Mouse (Mus musculus): ENCODE results near the gene Tshz2.

Tshz2 gene

DNA sequence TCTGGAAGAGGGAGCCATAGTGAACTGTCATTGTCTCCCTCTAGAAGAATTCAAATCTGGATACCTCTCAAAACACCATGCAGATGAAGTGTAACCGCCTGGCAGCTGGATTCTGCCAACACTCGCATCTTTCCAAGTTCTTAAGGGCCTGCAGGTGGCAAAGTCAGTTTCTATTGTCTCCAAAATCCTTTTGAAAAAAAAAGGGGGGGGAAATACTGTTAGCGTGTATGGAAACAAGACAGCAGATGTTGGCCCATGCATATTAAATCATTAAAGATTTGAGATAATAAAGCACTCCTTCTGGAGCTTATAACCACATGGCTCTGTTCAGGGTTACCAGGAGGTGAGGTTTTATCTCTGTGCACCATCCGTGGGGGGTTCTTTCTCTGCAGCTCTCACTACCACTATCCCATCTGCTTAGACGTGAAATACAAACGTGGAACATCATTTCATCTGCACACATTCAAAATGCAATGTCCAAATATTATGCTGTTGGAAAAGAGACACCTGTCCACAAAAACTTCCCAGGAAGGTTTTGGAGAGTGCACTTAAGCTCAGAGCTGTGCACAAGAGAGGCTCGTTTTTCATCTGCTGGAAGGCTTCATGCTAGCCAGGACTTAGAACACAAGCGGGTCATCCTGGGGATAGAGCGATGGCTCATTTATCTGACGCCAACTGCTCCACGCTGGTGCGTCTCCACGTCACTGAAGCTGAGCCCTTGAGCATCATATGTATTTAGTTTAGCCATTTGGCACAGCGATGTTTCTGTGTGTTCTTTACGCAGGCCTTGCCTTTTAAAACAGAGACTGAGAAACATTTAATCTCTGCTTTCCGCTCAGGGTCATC is 307.7 kb downstream of the Tshz2 start:
- CTCF ChIA-PET = no interaction called here

DNA sequence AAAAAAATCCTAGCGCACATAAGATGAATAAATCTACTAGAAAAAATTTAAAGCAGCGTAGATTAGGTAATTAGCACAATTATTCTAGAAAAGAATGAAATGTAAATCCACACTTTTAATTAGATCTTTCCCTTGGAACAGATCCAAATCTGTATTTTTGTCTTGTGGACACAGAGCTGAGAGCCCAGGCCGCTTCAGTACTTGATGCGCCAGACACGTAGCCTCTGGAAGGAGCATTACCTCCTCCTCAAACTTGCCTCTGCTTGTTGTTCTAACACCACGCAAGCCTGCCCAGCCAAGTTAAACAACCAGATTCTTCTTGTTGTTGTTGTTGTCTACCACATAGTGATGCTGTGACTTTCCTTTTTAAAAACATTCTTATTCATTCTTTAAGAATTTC is 310.9 kb downstream of the Tshz2 start:
- CTCF ChIA-PET = no interaction called here

DNA sequence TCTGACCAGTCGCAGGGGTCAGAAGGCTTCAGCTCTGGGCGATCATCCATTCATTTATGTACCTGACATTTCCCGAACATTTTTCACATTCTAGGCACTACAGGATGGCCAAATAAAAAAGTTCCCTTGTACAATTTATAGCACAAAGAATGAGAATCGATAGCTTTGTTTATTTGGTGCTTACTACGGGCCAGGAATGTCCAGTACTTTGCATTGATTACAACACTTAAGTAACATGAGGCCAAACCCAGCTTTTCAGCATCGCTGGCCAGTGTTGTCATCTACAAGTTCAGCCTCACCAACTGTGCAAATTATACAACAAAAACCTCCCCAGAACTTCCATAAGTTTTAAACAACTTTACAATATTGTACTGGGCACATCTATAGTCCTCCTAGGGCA is 315.3 kb downstream of the Tshz2 start:
- CTCF ChIA-PET = no interaction called here

DNA sequence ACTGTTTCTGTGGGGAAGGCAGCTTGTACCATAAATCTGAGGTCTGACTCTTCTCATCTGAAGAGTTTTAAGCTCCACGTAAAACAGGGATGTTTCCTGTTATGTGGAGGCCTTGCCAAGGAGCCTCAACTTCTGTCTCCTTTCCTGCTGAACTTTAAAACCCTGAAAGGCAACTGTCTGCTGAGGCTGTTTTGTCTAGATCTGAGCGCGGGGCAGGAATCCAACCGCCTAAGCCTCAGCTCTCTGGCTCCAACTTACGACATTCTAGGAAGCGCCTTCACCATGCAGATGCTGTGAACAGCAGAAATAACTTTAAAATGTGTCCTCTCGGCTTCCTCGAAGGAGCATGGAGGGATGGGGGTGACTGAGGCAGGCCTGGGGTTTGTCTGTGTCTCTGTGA is 318.2 kb downstream of the Tshz2 start:
- CTCF ChIA-PET = no interaction called here

DNA sequence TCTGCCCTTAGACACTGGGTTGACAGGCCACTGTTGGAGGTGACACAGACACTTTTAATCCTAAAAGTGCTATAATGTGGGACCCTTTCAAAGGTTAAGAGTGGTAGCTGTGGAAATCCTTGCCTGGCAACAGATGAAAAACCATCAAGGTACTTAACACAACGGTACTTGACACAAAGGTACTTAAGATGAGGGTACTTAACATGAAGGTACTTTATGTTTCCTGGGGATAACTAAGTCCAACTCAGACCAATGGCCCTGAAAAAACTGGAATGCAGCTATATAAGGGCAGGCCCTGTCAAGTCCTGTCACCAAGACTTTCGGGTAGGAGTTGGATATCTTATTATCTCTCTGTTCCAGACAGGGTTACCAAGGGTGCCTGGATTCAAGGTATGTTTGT is 320.2 kb downstream of the Tshz2 start:
- CTCF ChIA-PET = no interaction called here

DNA sequence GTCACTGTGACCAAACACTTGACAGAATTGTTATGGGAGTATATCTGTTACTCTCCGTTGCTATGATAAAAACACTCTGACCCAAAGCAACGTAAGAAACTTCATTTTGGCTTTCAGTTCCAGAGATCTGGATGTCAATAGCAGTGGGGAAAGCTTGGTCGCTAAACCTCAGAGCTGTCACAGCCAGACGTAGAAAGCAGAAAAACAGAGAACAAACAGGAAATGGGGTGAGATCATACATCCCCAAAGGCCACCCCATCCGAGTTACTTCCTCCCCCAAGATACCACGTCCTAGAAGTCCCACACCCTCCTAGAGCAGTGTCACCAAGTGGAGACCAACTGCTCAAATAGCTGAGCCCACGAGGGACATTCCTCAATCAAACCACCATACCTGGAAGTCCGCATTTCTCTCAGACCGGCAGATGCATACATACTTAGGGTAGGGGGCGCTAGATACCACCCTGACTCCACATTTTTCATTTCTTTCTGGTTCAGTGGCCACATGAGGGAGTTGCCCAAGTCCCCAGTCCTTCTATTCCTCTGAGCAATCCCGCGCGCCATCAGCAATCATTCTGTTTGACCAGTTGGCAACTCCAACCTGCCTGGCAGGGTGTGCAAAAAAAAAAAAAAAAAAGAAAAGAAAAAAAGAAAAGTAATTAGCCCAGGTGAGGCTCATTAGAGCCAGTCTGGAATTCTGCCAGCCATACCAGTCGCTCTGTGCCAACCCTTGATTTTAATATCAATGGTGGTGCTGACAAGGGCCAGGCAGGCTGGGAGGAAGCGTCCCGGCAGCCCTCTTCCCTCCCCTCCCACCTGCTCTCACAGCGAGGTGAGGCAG is 326.1 kb downstream of the Tshz2 start:
- CTCF ChIA-PET = interaction anchor here (0.7 kb wide), 1 partner anchor 10 kb away, joined by 5 read pairs; no protein-coding TSS in a partner anchor

DNA sequence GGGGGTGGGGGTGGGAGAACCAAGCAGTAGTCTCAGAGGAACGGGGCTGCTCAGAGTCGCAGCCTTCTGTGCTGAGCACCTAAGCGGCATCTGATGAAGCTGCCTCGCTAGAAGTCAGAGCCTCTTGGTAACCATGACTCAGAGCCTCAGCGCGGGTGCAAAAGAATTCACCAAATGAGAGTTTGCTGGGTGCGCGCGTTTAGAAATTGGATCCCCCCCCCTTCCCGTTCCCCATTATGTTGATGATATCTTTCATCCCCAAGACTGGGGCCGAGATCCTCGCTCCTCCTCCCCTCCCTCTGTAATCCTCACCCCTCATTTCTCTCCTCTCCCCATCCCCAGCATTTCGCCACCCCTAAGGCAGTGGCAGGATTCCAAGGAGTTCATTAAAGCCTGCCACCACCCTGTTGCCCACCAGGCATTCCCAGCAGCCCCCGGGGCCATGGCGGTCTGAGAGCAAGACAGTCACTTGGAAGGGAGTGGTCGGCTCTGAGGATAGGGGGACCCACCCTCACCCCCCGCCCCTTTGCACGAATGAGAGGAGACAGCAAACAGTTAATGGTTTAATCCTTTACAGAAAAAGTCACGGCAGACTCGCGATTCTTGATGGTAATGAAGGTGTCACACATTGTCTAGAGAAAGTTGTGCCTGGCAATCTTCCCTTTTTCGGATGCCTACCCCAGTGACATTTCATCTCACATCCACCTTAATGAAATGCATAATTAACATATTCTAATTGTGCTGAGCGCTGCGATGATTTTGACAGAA is 328.8 kb downstream of the Tshz2 start:
- CTCF ChIA-PET = interaction anchor here (0.5 kb wide), 1 partner anchor 785 kb away, joined by 4 read pairs; no protein-coding TSS in a partner anchor

DNA sequence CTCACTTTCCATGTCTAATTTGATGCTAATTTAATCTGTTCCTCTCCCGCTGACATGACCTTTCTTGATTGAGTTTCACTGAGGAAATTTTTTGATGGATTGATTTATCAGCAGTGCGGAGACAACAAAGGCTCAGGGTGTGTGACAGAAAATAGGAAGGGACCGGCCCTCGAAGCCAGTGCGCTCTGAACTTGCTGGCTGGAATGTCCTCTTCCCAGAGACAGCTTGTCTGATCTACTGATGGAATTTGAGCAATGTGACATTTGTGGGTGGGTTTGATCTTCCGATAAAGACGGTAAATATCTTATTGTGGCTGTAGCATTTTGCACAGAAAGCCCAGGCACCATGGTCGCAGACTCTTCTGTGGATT is 329.4 kb downstream of the Tshz2 start:
- CTCF ChIA-PET = no interaction called here

DNA sequence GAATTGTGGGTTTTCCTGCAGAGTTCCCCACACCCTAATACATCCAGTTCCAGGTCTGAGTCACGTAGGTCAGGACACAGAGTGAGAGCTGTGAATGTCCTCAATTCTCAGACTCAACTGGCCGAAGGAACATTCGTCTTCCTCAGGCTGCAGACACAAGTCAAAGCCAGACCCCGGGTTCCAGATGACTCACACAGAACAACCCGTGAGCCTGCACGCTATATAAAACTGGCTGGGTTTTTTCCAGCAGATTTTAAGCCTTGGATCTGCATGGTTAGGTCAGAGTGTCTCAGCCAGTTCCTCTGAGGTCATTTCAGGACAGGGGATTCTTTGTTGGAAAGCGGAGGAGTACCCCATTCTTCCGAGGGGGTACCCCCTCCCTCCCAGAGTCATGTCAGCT is 330.0 kb downstream of the Tshz2 start:
- CTCF ChIA-PET = no interaction called here

DNA sequence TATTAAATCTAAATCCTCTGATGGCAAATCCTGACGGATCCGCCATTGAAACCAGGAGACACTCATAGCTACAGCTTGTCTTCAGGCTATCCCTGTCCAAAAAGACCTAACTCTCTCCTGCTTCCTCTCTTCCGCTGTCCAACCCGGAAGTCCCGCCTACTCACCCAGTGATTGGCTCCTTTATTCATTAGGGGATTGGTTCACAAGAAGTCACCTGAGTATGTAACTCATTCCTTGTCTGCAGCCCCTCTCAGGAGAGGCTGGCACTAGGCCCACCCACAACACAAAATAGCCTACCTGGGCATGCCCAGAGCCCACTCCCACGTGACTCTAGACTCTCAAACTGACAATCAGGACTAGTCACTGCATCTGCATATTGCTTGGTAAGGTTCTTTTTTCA is 337.7 kb downstream of the Tshz2 start:
- CTCF ChIA-PET = no interaction called here

DNA sequence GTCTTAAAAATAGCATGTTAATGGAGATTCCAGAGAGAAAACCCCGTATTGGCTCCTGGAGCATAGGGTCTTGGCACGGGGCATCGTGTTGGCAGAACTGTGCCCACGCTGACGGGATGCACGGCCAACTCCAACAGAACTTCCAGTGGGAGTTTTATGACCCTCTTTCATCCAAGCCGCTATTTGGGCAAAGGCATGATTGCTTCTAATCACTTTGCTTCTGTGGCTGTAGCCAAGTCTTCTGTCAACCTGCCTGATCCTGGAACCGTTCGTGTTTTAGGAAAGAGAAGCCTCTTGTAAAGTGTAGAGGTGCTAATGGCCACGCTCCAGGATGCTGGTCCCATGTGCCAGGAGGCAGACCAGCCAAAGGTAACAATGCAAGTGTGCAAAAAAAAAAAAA is 350.1 kb downstream of the Tshz2 start:
- CTCF ChIA-PET = no interaction called here

DNA sequence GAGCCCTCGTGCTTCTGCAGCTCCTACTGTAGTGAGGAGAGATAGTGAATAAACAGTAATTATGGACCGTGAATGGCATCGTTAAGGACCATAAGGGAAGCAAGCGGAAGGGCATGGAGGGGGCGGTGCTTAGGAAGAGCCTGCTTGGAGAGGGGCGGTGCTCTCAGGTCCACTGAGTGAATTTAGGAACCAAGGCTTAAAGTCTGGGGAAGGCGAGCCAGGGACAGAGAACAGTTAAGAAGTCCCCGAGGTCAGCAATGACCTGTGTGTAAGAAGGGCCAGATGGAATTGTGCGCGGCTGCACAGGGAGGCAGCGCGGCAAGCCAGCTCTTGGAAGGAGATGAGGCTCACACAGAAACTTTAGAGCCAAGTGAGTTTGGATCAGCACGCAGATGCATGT is 354.4 kb downstream of the Tshz2 start:
- CTCF ChIA-PET = no interaction called here

DNA sequence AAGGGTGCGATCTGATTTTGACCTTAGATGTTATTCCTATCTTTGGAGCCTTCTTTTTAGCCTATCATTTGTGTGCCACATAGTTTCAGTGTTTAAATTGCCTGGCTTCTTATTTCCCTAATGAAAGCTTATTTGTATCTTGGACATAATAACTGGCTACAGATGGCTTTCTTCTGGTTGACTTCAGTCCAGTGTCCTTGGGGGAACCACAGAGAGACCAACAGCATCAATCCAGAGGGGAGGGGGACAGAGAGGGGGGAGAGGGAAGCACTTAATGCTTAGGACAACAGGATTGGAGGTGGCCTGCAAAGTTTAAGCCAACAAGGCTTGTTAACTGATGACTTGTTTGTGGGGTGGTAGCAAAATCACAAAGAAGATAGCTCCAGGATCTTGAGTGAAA is 356.4 kb downstream of the Tshz2 start:
- CTCF ChIA-PET = no interaction called here

DNA sequence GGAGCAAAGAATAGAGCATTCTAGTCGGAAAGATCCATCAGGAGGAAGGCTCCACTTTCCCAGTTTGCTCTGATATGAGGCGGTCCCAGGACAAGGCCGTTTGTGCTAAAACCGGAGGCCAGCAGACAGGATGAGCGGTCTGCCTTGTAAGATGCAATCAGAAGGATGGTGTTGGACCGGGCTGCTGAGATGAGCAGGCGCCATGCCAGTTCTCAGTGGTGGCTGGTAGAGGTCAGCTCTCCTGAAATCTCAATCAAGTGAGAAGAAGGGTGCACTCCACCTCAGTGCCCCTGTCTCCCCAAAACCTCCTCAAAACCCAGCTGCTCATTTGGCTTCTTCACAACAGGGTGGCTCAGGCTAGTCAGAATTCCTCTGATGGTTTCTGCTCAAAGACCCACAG is 358.2 kb downstream of the Tshz2 start:
- CTCF ChIA-PET = no interaction called here

DNA sequence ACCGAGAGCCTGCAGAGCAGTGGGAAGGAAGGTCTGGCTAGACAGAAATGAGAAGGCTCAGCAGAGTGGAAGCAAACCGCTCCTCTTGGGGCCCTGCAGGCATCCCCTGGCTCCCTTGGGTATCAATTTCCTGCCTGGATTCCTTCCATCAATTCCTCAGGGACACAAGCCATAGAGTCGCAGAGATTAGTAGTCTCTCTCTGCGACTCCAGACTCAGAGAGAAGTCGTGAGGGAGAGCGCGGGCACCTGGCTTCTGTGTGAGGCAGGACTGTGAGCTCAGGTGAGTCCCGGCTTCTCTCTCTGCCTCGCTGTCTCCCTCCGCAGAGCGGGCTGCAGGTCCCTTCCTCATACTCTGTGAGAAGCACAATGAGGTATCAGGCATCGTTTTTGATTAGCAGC is 363.2 kb downstream of the Tshz2 start:
- CTCF ChIA-PET = no interaction called here

DNA sequence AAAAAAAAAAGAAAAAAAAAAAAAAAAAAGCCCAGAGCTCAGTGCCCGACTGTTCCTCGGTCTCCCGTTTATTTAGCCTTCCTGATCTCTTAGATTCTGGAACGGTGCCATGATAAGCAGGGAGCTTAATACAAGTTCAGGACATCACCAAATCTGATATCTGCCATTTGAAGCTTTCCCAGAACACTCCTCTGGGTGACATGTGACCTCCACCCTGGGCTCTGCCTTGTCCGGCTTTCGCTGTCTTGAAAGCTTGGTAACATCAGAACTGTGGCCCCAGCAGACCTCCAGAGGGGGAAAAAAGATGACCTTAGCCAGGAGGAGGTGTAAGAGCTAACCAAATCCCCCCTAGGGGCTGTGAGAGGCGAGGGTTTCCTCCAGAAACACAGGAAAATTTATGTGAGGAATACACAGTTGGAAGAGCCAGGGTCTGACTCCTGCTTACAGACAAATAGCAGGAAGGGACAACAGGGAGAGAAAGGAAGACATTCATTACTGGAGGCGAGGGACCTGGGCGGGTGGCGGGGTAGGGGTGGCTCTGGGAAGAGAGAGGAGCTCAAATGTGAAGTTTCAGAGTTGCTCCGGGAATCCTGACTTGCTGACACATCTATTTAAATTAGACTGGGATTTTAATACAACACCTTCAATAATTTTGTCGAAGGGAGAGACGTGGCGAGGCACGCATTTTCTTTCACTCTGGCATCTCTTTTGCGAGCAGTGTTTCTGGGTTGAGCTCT is 363.9 kb downstream of the Tshz2 start:
- CTCF ChIA-PET = no interaction called here

DNA sequence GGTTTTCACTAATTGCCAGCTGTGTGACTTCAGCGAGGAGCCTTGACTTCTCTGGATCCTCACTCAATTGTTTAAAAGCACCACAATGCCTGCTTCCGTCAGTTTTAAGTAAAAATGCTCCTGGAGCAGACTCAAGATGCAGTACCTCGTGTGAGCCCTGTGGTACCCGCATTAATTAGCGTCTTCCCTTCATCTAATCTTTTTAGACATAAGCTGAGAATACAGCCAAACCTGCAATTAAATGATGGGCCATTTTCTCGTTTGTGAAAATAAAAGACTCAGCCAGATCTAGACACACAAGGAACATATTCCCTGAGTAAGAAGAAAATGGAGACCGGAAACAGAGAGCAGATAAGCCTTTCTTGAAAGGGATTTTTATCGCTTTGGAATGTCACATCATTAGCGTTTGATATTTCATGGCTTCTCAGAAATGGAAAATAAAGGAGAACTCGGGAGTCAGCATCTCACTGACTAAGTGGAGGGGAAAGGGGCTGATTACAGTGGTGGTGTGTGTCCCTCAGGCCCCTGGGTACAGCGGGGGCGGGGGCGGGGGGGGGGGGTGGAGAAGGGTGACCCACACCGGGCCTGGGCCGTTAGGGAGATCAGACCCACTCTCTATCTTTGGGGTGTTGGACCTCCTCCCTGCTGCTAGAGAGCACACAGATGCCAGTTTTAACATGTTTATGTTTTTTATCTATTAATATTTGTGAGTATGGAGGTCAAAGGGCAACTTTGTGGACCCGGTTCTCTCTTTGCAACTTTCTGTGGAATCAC is 364.6 kb downstream of the Tshz2 start:
- CTCF ChIA-PET = no interaction called here

DNA sequence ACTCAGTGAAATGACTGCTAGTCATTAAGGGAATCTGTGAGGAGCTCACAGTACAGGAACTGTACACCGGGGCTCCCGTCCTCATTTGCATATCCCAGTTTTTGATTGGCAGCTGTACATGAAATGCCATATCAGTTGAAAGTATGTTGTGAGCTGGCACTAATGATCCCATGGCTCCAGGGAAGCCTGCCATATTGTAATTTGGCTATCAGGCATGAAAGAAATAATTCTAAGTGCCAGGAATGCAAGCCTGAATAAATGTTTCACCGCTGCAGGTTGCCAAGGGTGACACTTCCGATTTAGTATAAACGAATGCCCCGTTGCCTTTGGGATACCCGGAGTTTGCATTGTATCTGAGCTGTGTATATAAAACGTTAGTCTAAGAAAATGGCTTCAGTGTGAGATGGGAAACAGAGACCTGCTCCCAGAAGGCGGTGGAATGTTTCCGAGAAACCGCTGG is 366.1 kb downstream of the Tshz2 start:
- CTCF ChIA-PET = no interaction called here

DNA sequence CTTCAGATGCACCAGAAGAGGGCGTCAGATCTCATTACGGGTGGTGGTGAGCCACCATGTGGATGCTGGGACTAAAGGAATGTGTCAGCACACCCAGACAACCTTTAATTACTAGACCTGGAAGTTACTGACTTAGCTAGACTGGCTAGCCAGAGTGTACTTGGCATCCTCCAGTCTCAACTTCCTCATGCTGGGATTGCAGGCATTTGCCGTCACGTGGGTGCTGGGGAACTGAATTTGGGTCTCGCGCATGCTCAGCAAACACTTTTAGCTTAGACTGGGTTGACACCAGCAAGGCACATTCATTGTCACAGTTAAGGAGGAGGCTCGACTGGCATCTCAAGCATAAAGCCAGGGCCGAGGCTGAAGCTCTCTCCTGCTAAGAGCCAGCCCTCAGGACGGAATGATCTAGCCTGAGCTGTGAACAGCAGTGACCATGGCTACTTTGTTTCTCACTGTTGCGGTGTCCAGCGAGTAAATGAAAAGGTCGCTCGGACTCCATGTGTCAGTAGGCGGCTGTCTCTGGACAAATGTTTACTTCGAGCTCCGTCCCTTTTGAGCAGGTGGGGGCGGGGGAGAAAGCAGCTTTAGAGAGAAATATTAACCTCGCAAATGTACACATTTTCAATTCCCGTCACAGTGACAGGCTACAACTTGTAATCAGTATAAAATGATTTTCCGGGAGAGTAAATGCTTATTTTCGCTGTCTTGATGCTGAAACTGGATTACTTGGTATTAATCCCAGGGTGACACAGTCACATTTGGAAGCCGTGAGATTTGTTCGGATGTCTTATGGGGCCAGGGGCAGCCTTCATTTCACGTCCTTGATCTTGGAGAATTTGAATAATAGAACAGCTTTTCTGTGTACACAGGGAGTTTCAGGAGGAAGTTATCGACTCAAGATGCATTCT is 370.0 kb downstream of the Tshz2 start:
- CTCF ChIA-PET = no interaction called here

DNA sequence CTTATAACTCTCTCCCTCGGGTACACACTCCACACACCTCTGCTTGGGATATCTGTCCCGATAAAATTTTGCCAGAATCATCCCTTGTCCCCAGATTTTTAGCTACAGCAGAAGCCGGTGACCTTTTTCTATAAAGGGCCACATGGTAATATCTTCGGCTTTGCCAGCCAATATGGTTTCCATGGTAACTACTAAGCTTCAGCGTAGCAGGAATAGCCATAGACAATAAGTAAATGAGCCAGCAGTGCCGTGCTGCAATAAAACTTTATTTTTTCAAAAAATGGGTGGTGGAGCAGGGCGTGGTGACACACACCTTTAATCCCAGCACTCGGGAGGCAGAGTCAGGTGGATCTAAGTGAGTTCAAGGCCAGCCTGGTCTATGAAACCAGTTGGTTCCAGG is 370.9 kb downstream of the Tshz2 start:
- CTCF ChIA-PET = no interaction called here
